Mouse (Mus musculus) monocyte, adult 5-6 weeks (primary cell): Measurements from ENCODE around the gene Mras. TPM values are rescaled to one million over a fixed set of nuclear protein-coding genes. Genes with fewer than 3 reads are reported as not detected.

Experiments
- ATAC-seq: fragments of 153-309, 156-312 bp; replicated peaks from 2 replicates; pipeline ENCODE4 v1.8.0; 2017; ENCODE audit warnings: mild to moderate bottlenecking; ENCODE audit not compliant: low TSS enrichment, insufficient number of reproducible peaks, severe bottlenecking, poor library complexity, low FRiP score
- total RNA-seq: library from RNA; stranded (forward); fragments of 200-1000, 200-491, 200-594 nt; gene quantifications from 3 replicates; pipeline ENCODE4 v1.2.3, GENCODE M21; 2017

The Mras gene
- total RNA-seq, 1 experiment from 2014 or later = not detected

- ATAC-seq = no peak
Observed at GRCm38 (mm10) chr9:99444590-99445178, 7.5 kb upstream of the Mras start.

GRCm38 (mm10) chr9:99441647-99442433 is 4.7 kb upstream of the Mras start:
- ATAC-seq = 0 out of 2 replicates have a peak, but pooled peaks have one; percentile 31

DNA sequence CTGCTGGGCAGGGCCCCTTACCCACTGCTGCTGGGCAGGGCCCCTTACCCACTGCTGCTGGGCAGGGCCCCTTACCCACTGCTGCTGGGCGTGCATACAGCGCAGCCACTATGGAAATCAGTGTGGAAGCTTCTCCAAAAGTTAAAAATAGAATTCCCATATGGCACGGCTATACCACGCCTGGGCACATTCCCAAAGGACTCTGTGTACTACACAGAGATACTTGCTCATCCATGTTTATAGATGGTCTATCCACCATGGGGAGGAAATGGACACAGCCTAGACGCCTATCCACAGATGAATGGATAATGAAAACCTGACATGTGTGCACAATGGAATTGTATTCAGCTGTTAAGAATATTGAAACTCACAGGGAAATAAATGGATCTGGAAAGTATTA is 3.8 kb upstream of the Mras start:
- no peak for ATAC-seq

DNA sequence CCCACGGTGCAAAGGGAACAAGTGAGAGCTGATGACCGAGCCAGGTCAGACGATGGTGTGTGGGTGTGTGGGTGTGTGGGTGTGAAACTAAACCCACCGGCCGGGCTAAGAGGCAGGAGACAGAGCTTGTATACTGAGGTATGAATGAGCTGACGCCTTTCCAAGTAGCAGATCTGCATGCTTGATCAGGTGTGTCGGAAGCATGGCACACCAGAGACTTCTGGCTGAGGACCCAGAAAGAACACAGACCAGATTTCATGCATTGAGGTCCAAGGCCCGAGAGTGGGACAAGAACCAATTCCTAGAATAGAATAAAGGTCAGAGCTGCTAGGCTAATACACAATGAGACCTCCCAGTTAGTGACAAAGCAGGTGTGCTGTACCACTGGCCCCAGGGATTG is 1.9 kb upstream of the Mras start:
- no peak for ATAC-seq

DNA sequence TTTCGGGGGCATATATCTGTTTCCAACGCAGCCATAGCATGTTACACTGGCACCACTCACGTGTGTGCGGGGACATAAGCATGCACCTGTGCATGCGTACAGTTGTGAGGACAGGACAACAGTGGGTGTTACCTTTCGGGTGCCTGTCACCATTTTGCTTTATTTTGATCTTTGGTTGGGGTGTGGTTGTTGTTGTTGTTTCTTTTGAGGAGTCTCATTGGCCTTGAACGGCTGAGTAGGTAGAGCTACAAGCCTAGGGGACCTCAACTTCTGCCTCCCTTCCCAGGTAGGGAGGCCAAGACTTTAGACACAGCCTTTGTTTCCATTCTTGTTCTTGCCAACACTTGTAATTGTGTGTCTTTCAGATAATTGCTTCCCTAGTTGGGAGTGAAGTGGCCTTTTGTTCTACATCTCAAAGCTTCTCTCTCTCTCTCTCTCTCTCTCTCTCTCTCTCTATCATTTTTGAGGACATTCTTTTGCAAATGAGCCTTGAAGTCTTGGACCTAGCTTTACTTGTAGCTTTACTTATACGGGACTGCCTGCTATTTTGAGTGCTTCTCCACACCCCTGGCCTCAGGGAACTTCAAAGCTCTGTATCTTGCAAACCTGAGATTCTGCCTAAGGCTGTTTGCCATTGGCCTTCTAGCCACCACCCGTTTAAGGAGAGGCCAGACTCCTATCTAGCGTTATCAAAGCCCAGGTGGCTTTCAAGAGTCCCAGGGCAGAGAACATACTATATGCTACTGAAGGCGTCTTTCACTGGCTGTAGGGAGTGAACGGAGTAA is 792 bp upstream of the Mras start:
- ATAC-seq = no peak

DNA sequence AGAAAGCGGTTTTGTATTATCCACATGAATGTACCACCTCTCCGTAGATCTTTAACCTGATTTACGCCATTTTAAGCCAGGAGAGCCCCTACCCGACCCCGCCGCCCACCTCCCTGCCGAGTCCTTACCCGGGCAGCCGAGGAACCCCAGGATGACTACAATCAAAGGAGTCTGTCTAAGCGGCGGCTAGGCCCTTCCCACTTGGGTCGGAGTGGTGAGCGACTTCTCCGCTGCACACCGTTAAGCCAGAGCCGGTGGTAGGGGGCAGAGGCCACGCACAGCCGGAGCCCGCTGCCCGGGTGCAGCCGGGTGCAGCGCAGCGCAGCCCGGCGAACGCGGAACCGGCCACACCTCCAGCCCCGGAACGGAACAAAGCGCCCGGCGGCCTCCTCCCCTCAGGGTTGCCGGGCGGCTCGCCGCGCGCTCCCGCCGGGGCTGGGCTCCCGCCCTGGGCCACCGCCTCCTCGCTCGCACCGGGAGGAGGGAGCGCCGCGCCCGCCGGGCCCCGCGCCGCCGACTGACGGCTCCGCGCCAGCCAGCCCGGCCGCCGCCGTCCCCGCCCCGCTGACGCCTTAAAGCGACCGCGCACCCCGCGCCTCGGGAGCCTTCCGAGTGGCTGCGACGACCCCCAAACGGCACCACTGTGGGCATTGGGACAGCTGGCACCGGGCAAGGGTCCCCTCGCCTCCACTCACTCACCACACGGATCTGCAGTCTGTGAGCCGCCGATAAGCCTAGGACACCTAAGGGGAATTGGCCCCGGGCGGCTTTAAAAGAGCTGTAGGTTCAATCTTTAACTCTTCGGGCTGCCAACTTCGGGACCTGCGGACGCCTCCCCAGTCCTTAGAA is 775 bp downstream of the Mras start:
- ATAC-seq = peak; percentile 6; the same call in 1 of the 2 replicates

DNA sequence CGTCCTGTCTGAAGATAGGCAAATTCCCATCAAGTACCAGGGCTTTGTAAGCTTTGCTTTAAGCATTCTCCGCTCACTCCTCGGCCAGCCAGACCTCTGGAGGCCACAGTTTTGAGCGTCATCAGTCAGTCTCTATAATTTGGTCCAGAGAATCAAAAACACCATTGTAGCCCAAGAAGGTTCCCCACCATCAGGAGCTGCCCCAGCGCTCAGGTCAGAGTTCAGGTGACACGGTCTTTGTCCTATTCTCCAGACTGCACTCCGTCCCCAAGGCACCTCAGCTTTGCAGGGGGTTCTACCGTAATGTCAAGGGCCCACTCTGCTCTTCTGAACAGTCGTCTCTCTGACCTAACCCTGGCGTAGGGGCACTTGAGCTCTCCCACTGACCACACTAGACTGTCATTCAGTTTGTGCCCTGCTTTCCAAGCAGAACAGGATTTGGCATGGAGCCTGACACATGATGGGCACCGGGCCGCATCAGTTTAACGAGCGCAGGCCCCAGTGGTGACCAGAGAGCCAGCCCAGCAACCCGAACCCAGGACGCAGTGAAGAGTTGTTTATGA is 1.5 kb downstream of the Mras start:
- ATAC-seq = no peak

GRCm38 (mm10) chr9:99434892-99435618 is 2.1 kb downstream of the Mras start:
- ATAC-seq = no peak

GRCm38 (mm10) chr9:99432478-99432877 is 4.7 kb downstream of the Mras start:
- ATAC-seq = no peak

GRCm38 (mm10) chr9:99431963-99432362 is 5.2 kb downstream of the Mras start:
- ATAC-seq = no peak

DNA sequence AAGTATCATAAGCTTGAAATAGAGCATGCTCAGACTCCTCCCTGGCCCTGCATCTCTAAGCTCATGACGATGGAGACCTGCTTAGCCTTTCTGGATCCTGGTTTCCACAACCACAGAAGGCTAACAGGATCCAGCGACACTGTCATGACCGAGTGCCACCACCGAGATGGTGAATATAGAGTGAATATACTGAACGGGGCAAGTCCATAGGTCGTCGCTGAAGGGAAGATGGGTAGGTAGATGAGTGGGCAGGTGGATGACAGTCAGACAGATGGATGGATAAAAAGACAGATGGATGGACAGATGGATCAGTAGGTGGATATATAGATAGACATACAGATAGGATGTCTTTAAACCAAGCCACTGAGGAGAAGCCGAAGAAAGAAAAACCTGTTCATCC is 5.8 kb downstream of the Mras start:
- no peak for ATAC-seq

DNA sequence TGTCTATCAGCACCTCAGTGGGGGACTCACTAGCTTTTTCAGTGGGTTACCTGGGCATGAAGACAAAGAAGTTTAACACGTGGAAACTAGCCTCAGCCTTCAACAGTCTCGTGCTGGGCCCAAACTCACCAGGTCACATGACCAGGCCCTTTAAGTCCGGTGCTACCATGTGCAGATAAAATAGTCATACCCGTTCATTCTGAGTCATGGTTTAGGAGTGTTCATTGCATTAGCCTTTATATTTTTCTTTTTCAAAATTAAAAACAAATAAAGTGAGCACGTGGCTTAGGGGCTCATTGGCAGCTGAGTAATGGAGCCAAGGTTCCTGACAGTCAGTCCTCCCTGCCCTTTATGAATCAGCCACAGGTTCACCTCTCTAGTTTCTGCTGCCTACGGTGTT is 6.4 kb downstream of the Mras start:
- no peak for ATAC-seq

DNA sequence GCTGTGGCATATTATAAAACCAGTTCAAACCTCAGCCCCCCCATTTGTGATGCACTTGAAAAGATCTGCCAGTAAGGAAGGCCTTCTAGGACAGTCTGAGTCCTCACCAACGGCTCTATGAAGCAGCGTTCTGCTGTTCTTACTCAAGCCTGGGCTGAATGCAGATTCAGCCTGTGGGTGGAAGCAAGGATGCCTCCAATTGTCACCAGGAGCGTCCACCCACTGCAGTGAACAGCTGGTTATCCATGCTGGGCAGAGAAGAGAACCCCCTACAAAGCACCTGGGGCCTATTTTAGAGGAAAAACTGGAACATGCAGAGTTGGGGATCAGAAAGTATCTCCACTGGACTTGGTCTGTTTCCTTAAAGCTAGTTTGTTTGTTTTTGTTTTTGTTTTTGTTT is 7.3 kb downstream of the Mras start:
- ATAC-seq = no peak

GRCm38 (mm10) chr9:99428601-99429331 is 8.4 kb downstream of the Mras start:
- no peak for ATAC-seq

DNA sequence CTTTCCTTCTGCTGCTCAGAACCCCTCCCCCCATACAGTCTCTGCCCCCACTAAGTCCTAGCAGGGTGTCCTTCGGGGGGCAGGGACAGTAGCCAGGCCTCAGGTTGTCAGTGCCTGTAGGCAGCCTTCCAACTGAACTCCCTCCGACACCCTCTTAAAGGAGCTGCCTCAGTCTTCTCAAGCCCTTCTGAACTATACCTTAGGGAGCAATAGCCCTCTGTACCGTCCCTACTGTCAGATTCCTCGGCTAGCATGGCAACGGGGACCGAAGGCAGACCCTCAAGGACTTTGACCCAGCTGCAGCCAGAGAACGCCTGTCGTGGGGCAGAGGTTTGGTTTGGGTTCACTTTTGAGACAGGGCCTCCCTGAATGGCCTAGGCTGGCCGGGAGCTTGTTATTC is 11.9 kb downstream of the Mras start:
- ATAC-seq = no peak

- ATAC-seq = no peak
Observed at GRCm38 (mm10) chr9:99424574-99424863, 12.7 kb downstream of the Mras start.

DNA sequence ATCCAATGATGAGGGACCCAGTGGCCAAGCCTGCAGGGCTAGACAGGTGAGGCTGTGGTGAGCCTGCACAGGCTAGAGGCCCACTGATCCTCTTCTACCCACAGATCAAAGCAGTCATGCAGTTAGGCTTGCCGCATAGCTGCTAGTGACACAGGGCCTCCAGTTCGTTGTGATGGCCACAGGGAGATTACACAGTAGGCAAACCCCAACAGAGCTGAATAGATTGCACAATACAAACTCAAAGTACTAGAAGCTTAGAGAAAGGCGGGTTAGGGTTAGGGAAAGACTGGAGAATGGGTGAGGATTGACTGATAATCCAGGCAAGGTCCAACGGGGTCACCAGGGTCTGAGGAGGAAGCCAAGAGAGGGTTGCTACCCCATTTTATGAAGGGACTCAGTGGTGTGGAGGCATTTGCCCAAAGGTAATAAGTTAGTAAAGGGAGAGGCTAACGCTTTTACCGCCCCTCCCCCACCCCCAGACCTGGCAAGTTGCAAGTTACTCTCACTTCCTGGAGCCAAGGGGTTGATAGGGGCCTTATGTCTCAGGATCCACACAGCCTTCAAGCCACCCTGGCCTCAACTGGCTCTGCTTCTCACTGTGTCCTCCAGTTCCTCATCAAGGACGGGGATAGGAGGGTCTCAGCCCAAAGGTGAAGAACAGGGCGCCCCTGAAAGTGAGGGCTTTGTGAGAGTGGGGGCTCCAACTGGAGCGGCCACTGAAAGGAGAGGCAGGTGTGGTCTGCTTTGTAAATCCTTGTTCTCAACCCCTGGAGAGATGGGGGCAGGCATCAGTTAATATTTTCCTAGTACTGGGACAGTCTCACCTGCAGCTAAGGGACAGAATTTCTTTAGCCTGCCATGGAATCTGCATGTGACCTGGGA is 13.2 kb downstream of the Mras start:
- ATAC-seq = no peak
